Mouse (Mus musculus): Measurements from ENCODE around the gene Man2a1. TPM values are rescaled to one million over a fixed set of nuclear protein-coding genes. Genes with fewer than 3 reads are reported as not detected.

Man2a1 gene
- polyA plus RNA-seq, 1 experiment from 2014 or later = 3.6 TPM

DNA sequence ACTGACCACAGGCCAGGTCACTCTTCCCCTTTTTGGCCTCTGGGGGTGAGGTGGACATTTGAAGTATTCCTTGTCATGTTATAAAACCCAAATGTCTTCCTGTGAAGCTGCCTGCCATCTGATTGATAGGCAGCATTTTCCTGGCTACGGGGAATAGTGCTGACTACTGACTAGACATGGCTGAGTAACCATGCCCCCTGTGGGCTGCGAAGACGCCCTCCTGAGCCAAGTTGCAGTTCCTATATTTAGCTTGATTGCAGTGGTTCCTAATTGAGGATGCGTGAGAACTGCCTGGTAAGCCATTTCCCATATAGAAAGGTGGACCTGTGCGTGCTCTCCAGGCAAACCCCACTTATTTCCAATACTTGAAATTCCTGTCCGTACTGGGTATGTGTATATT lies 14.9 kb downstream of the Man2a1 start:
- Histone ChIP-seq H3K27ac (no peak overlapping the region), H3K4me1 (replicated peaks) (peaks cover 40% of the 10 kb centered on the region), H3K4me2 (no peak overlapping the region), H3K4me3 (replicated peaks) (no peak overlapping the region), H3K27me3 (no peaks in the 10 kb centered on the region), H3K9ac (no peak overlapping the region), H3K36me3 (peaks cover 10% of the 10 kb centered on the region; the same call in 1 of the 2 replicates), H3K9me3 (replicated peaks) (no peaks in the 10 kb centered on the region)
- 59% methylated on average over 6 of the region's 6 CpGs for WGBS (ENCODE audit: insufficient replicate concordance)
- no peak for DNase-seq
- ATAC-seq (ENCODE audit: low read depth) = no peak

DNA sequence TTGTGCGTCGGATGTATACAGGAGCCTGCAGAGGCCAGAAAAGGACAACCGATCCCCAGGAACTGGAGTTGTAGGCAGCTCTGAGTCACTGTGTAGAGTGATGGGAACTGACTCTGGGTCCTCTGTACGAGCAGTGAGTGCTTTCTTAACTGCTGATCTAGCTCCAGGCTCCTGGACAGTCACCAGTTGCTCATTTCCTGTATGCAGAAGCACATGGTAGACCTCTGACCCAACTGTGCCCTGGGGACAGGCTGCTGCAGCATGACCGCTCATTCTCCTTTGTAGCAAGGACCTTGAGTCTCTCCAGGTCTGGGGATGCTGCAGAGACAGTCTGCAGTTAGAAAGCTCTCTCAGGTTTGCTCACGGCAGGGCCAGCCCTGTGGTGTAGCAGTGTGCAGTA lies 15.7 kb downstream of the Man2a1 start:
- Histone ChIP-seq H3K27me3 (no peaks in the 10 kb centered on the region), H3K36me3 (peaks cover 15% of the 10 kb centered on the region; the same call in 1 of the 2 replicates), H3K4me3 (replicated peaks) (no peak overlapping the region), H3K9ac (no peak overlapping the region), H3K4me2 (no peak overlapping the region), H3K9me3 (replicated peaks) (no peaks in the 10 kb centered on the region), H3K27ac (no peak overlapping the region), H3K4me1 (replicated peaks) (peaks cover 47% of the 10 kb centered on the region)
- no peak for DNase-seq
- ATAC-seq (ENCODE audit: low read depth) = 0 out of 2 replicates have a peak, but pooled peaks have one; percentile 32
- 66% methylated on average over 6 of the region's 6 CpGs for WGBS (ENCODE audit: insufficient replicate concordance)

DNA sequence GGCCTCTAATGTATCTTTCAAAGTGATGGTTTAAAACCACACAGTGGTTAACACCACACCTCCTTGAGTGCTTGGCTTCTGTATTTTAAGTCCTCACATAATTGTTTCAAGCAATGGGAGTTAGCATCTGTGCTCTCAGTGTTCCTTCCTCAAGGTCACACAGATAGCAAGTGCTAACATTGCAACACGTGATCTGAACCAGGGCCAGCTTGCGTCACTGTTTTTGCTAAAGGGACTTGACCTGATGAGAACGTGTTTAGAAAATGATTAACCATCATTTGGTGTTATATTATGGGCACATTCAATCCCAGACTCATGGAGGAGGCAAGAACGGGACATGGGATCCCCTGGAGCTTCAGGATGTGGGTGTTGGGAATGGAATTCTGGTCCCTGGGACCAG lies 17.3 kb downstream of the Man2a1 start:
- H3K4me2 ChIP-seq = no peak overlapping the region
- peak; percentile 34; the same call in 1 of the 2 replicates for ATAC-seq (ENCODE audit: low read depth)
- H3K27ac ChIP-seq = peak overlapping the region; percentile 55; the same call in 1 of the 2 replicates
- no peak overlapping the region for H3K4me3 ChIP-seq (replicated peaks)
- 63% methylated on average over 4 of the region's 4 CpGs for WGBS (ENCODE audit: insufficient replicate concordance)
- no peaks in the 10 kb centered on the region for H3K9me3 ChIP-seq (replicated peaks)
- H3K36me3 ChIP-seq = peaks cover 15% of the 10 kb centered on the region; the same call in 1 of the 2 replicates
- no peak for DNase-seq
- H3K27me3 ChIP-seq = no peaks in the 10 kb centered on the region
- no peak overlapping the region for H3K9ac ChIP-seq
- H3K4me1 ChIP-seq (replicated peaks) = peaks cover 48% of the 10 kb centered on the region

- H3K4me1 ChIP-seq (replicated peaks) = peaks cover 47% of the 10 kb centered on the region
- WGBS (ENCODE audit: insufficient replicate concordance) = 68% methylated on average over 4 of the region's 4 CpGs
- no peak overlapping the region for H3K9ac ChIP-seq
- no peak for ATAC-seq (ENCODE audit: low read depth)
- H3K9me3 ChIP-seq (replicated peaks) = no peaks in the 10 kb centered on the region
- H3K36me3 ChIP-seq = peaks cover 15% of the 10 kb centered on the region; the same call in 1 of the 2 replicates
- DNase-seq = no peak
- H3K4me3 ChIP-seq (replicated peaks) = no peak overlapping the region
- no peak overlapping the region for H3K27ac ChIP-seq
- H3K27me3 ChIP-seq = no peaks in the 10 kb centered on the region
- H3K4me2 ChIP-seq = no peak overlapping the region
Observed at GRCm38 (mm10) chr17:64618996-64619395, 18.5 kb downstream of the Man2a1 start.

- ATAC-seq (ENCODE audit: low read depth) = no peak
Observed at GRCm38 (mm10) chr17:64620135-64620534, 19.6 kb downstream of the Man2a1 start.

DNA sequence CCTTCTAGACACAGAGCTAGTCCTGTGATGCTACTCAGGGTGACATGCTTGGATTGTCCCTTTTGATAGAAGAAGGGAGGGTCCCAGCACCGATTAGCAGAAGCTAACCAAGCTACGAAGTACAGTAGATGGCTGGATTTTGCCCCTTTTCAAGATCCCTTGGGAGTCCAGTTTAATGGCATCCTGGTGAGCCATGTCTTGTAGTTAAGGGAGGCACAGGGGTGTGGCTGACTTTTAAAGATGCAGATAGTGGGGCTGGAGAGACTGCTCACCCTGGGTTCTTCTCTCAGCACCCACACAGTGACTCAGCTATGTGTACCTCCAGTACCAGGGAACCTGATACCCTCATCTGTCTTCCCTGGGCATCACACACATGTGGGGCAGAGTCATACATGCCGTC lies 20.1 kb downstream of the Man2a1 start:
- Histone ChIP-seq H3K4me1 (replicated peaks) (peaks cover 33% of the 10 kb centered on the region), H3K27me3 (no peaks in the 10 kb centered on the region), H3K27ac (no peak overlapping the region), H3K9ac (no peak overlapping the region), H3K36me3 (peaks cover 22% of the 10 kb centered on the region), H3K9me3 (replicated peaks) (no peaks in the 10 kb centered on the region), H3K4me2 (no peak overlapping the region), H3K4me3 (replicated peaks) (no peak overlapping the region)
- ATAC-seq (ENCODE audit: low read depth) = no peak
- no peak for DNase-seq
- WGBS (ENCODE audit: insufficient replicate concordance) = 71% methylated on average over 3 of the region's 3 CpGs

More at GRCm38 (mm10) chr17:64620135-64620534, 19.6 kb downstream of the Man2a1 start:
- Histone ChIP-seq H3K36me3 (peaks cover 19% of the 10 kb centered on the region), H3K4me2 (no peak overlapping the region), H3K27me3 (no peaks in the 10 kb centered on the region), H3K27ac (no peak overlapping the region), H3K4me1 (replicated peaks) (peaks cover 38% of the 10 kb centered on the region), H3K4me3 (replicated peaks) (no peak overlapping the region), H3K9me3 (replicated peaks) (no peaks in the 10 kb centered on the region), H3K9ac (no peak overlapping the region)
- no peak for DNase-seq
- WGBS (ENCODE audit: insufficient replicate concordance) = 65% methylated on average over 9 of the region's 9 CpGs

DNA sequence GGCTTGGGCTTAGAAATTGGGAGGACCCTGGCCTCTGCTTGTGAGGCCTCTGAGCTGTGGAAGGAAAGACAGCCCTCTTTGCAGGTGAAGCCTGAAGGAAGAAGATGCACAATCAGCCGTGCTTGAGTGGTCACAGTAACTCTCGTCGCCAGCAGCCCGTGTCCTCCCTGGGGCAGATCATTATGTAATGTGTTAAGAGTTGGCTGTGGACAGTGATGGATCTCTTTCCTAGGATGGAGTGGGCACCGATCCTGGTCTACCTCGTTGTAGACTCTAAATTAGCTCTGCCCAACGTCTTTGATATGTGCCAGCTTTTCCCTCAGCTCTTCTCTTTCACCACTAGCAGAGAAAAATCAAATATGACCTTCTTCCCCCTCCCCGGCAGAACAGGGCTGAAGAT lies 20.7 kb downstream of the Man2a1 start:
- Histone ChIP-seq H3K27me3 (no peaks in the 10 kb centered on the region), H3K36me3 (peaks cover 23% of the 10 kb centered on the region), H3K27ac (no peak overlapping the region), H3K9ac (no peak overlapping the region), H3K4me3 (replicated peaks) (no peak overlapping the region), H3K4me2 (no peak overlapping the region), H3K9me3 (replicated peaks) (no peaks in the 10 kb centered on the region), H3K4me1 (replicated peaks) (peaks cover 28% of the 10 kb centered on the region)
- 68% methylated on average over 8 of the region's 8 CpGs for WGBS (ENCODE audit: insufficient replicate concordance)
- ATAC-seq (ENCODE audit: low read depth) = no peak
- no peak for DNase-seq

DNA sequence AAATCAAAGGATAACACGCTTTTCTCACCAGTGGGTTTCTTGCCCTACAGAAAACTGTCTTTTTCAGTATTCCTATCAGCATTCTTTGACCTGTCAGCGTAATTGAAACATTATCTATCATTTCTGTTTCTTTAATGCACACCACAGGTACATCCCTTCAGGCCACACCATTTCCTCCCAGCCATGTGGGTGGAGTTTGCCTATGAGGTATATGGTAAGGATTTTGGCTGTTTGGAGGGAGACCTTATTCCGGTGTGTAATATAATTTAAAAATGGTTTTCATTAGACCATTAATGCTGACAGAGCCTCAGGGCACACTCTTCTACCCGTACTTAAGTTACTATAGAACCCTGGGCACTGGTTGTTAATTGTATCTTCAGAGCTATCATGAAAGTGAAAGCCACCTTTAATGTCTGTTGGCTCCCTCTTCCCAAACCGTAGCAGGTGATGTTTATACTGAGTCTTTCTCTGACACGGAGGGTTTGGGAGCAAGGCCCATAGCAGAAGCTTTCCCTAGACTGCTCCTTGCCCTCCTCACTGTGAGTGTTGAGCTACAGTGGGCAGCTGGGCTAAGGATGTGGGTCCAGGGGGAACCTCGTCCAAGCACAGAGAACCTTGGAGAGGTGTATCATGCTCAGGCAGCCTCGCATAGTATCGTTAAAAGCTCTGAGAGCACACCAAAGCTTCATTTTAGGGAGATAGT lies 21.3 kb downstream of the Man2a1 start:
- Histone ChIP-seq H3K27ac (no peak overlapping the region), H3K4me1 (replicated peaks) (peaks cover 25% of the 10 kb centered on the region), H3K4me2 (0 out of 2 replicates have a peak overlapping the region, but pooled peaks have one; percentile 15), H3K9ac (no peak overlapping the region), H3K9me3 (replicated peaks) (no peaks in the 10 kb centered on the region), H3K4me3 (replicated peaks) (no peak overlapping the region), H3K36me3 (peaks cover 29% of the 10 kb centered on the region), H3K27me3 (no peaks in the 10 kb centered on the region)
- ATAC-seq (ENCODE audit: low read depth) (no peak), DNase-seq (no peak)
- 70% methylated on average over 9 of the region's 9 CpGs for WGBS (ENCODE audit: insufficient replicate concordance)

DNA sequence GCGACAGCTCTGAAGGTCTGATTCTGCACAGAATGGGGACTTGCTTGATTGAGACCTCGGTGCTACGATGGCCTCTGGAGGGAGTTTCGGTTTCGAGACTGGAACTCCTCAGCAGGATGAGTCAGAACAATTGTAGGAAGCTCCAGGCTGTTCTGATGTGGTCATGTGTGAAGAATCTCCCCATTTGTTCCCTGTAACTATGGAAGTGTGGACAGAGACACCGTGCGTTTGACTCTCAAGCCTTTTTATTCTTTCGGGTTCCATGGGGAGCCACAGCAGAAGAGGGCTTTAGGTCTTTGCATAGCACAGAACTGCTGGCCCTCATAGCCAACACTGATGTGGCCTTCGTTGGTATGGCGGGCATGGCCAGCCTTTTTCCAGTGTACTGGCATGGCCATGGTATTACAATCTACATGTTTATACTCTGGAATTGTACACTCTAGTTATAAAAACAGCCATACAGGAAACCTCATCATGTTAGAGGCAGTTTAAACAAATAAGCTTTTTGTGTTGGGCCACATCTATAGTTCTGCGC lies 21.9 kb downstream of the Man2a1 start:
- no peak overlapping the region for H3K4me2 ChIP-seq
- peaks cover 22% of the 10 kb centered on the region for H3K4me1 ChIP-seq (replicated peaks)
- H3K4me3 ChIP-seq (replicated peaks) = no peak overlapping the region
- ATAC-seq (ENCODE audit: low read depth) (no peak), DNase-seq (no peak)
- H3K9me3 ChIP-seq (replicated peaks) = no peaks in the 10 kb centered on the region
- 56% methylated on average over 11 of the region's 11 CpGs for WGBS (ENCODE audit: insufficient replicate concordance)
- H3K27ac ChIP-seq = no peak overlapping the region
- no peaks in the 10 kb centered on the region for H3K27me3 ChIP-seq
- H3K9ac ChIP-seq = no peak overlapping the region
- H3K36me3 ChIP-seq = peaks cover 33% of the 10 kb centered on the region

GRCm38 (mm10) chr17:64624439-64624838 lies 23.9 kb downstream of the Man2a1 start:
- Histone ChIP-seq H3K9ac (no peak overlapping the region), H3K27me3 (no peaks in the 10 kb centered on the region), H3K36me3 (peaks cover 34% of the 10 kb centered on the region), H3K4me1 (replicated peaks) (peaks cover 17% of the 10 kb centered on the region), H3K4me3 (replicated peaks) (no peak overlapping the region), H3K4me2 (no peak overlapping the region), H3K9me3 (replicated peaks) (no peaks in the 10 kb centered on the region), H3K27ac (no peak overlapping the region)
- 83% methylated on average over 15 of the region's 15 CpGs for WGBS (ENCODE audit: insufficient replicate concordance)
- no peak for DNase-seq
- ATAC-seq (ENCODE audit: low read depth) = no peak

DNA sequence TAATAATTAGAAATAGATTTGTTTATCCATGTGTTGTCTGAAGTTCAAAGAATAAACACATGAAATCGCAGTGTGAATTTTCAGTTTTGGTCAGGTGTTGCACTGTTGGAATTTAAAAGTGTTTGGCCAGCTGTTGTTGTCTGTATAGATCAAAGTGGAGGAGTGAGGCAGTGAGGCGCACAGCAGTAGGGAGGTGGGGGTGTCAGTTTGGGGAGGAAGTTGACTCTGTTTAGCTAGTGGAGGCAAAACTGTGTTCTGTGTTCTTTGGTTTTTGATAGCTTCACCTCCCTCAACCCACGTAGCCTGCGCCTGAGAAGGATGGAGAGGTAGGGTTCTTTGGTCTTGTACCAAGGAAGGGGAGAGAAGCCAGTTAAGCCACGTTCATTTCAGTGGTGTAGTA lies 28.3 kb downstream of the Man2a1 start:
- Histone ChIP-seq H3K4me2 (no peak overlapping the region), H3K27me3 (no peaks in the 10 kb centered on the region), H3K4me1 (replicated peaks) (no peaks in the 10 kb centered on the region), H3K27ac (no peak overlapping the region), H3K4me3 (replicated peaks) (no peak overlapping the region), H3K9me3 (replicated peaks) (no peaks in the 10 kb centered on the region), H3K9ac (no peak overlapping the region), H3K36me3 (peaks cover 41% of the 10 kb centered on the region)
- 78% methylated on average over 5 of the region's 5 CpGs for WGBS (ENCODE audit: insufficient replicate concordance)
- DNase-seq (no peak), ATAC-seq (ENCODE audit: low read depth) (no peak)

- Histone ChIP-seq H3K27ac (no peak overlapping the region), H3K4me2 (no peak overlapping the region), H3K4me3 (replicated peaks) (no peak overlapping the region), H3K36me3 (peaks cover 38% of the 10 kb centered on the region), H3K27me3 (no peaks in the 10 kb centered on the region), H3K4me1 (replicated peaks) (no peaks in the 10 kb centered on the region), H3K9me3 (replicated peaks) (no peaks in the 10 kb centered on the region), H3K9ac (no peak overlapping the region)
- 74% methylated on average over 5 of the region's 5 CpGs for WGBS (ENCODE audit: insufficient replicate concordance)
- no peak for DNase-seq
- no peak for ATAC-seq (ENCODE audit: low read depth)
Observed at GRCm38 (mm10) chr17:64629486-64629885, 28.9 kb downstream of the Man2a1 start.

Measured in liver, embryonic 13.5 days (tissue).